Mouse (Mus musculus) liver, adult (tissue): Measurements from ENCODE around the gene Mtmr10.

Experiments
- GATA4 ChIP-seq: IDR thresholded peaks from 2 replicates; pipeline ENCODE4 v1.6.1; 2014; ENCODE audit warnings: mild to moderate bottlenecking, low read length; ENCODE audit not compliant: insufficient replicate concordance

Gene Mtmr10

GRCm38 (mm10) chr7:64332686-64333085, 45.2 kb downstream of the Mtmr10 start:
- TF ChIP-seq GATA4: no peak

GRCm38 (mm10) chr7:64347813-64348212, 60.4 kb downstream of the Mtmr10 start:
- no peak for TF ChIP-seq GATA4

- no peak for TF ChIP-seq GATA4
Measured at GRCm38 (mm10) chr7:64349147-64349861, 61.9 kb downstream of the Mtmr10 start.

GRCm38 (mm10) chr7:64351087-64351486, 63.6 kb downstream of the Mtmr10 start:
- no peak for TF ChIP-seq GATA4

- TF ChIP-seq GATA4: no peak
Measured at GRCm38 (mm10) chr7:64354206-64354605, 66.8 kb downstream of the Mtmr10 start.

- TF ChIP-seq GATA4: no peak
Measured at GRCm38 (mm10) chr7:64356661-64357060, 69.2 kb downstream of the Mtmr10 start.

- TF ChIP-seq GATA4: no peak
Measured at GRCm38 (mm10) chr7:64357405-64357804, 70.0 kb downstream of the Mtmr10 start.

- TF ChIP-seq GATA4: no peak
Measured at GRCm38 (mm10) chr7:64358666-64359065, 71.2 kb downstream of the Mtmr10 start.

- TF ChIP-seq GATA4: no peak
Measured at GRCm38 (mm10) chr7:64359943-64360585, 72.6 kb downstream of the Mtmr10 start.

- TF ChIP-seq GATA4: no peak
Measured at GRCm38 (mm10) chr7:64360586-64360945, 73.1 kb downstream of the Mtmr10 start.

GRCm38 (mm10) chr7:64365863-64366262, 78.4 kb downstream of the Mtmr10 start:
- no peak for TF ChIP-seq GATA4

- TF ChIP-seq GATA4: no peak
Measured at GRCm38 (mm10) chr7:64369841-64370240, 82.4 kb downstream of the Mtmr10 start.

- no peak for TF ChIP-seq GATA4
Measured at GRCm38 (mm10) chr7:64371940-64372878, 84.8 kb downstream of the Mtmr10 start.

GRCm38 (mm10) chr7:64373147-64373829, 85.8 kb downstream of the Mtmr10 start:
- no peak for TF ChIP-seq GATA4
